Mouse (Mus musculus) bone marrow, adult 2 months (tissue): ENCODE measurements around the gene Tex52. TPM values are rescaled to one million over a fixed set of nuclear protein-coding genes. Genes with fewer than 3 reads are reported as not detected.

ENCODE experiments used
- H3K27ac ChIP-seq: fragments of 200-500 bp; 2 replicates; pipeline ENCODE4 v1.5.1; 2012; ENCODE audit warnings: low read depth, mild to moderate bottlenecking, control low read depth, inconsistent platforms, low read length; ENCODE audit not compliant: control insufficient read depth, poor library complexity, insufficient read depth
- H3K4me1 ChIP-seq: fragments of 200-500 bp; 2 replicates; pipeline ENCODE4 v1.6.1; 2011; ENCODE audit warnings: low read length; ENCODE audit not compliant: control insufficient read depth, insufficient read depth
- H3K4me3 ChIP-seq: fragments of 200-500 bp; replicated peaks from 2 replicates; pipeline ENCODE3; 2011; ENCODE audit warnings: mild to moderate bottlenecking, low read depth, low read length, control low read depth; ENCODE audit not compliant: control insufficient read depth
- CTCF ChIP-seq: fragments of 200-500 bp; IDR thresholded peaks from 2 replicates; pipeline ENCODE4 v1.5.1; 2011; ENCODE audit warnings: low read length, control low read depth; ENCODE audit not compliant: control insufficient read depth, insufficient read depth
- POLR2A ChIP-seq: fragments of 200-500 bp; IDR thresholded peaks from 2 replicates; pipeline ENCODE4 v1.6.1; 2011; ENCODE audit warnings: low read depth, mild to moderate bottlenecking, control low read depth, low read length, borderline replicate concordance; ENCODE audit not compliant: control insufficient read depth
- WGBS: fragments of 180-500 bp; shearing (Covaris S2); methylation state at CpG from one replicate; pipeline ENCODE4 v1.1.7; 2018; 5-methylcytosine and 5-hydroxymethylcytosine counted together
- polyA plus RNA-seq: library from polyadenylated mRNA; stranded (reverse); fragments of >200 nt; gene quantifications from 2 replicates; pipeline ENCODE4 v1.2.4, GENCODE M21; 2011; ENCODE audit warnings: low replicate concordance; ENCODE audit not compliant: missing spikeins, insufficient read depth, insufficient read length

Gene Tex52
- polyA plus RNA-seq, 1 experiment: not detected

- H3K27ac ChIP-seq: no peak overlapping the region
- no peak for TF ChIP-seq CTCF
- no peak for TF ChIP-seq POLR2A
- WGBS: 57% methylated on average over 3 of the region's 3 CpGs
- no peaks in the 10 kb centered on the region for H3K4me1 ChIP-seq
- no peak overlapping the region for H3K4me3 ChIP-seq
These were observed 21.1 kb upstream of the Tex52 start for GRCm38 (mm10) chr6:128354140-128354539.

GRCm38 (mm10) chr6:128355201-128355681 lies 20.0 kb upstream of the Tex52 start:
- peak overlapping the region; percentile 59 for H3K4me3 ChIP-seq
- no peak overlapping the region for H3K27ac ChIP-seq
- no peaks in the 10 kb centered on the region for H3K4me1 ChIP-seq
- TF ChIP-seq POLR2A (no peak), CTCF (no peak)
- 2% methylated on average over 28 of the region's 28 CpGs for WGBS

- peak; percentile 29; the same call in 1 of the 2 replicates for TF ChIP-seq POLR2A
- no peak for TF ChIP-seq CTCF
- Histone ChIP-seq H3K4me1 (no peaks in the 10 kb centered on the region), H3K27ac (no peak within 1 kb of the TSS), H3K4me3 (peak within 1 kb of the TSS; percentile 59)
- WGBS: 1% methylated on average over 42 of the region's 42 CpGs
These were observed 19.4 kb upstream of the Tex52 start, which contains the start of gene Tulp3 for GRCm38 (mm10) chr6:128355726-128356416. Gene Tulp3 (minus strand): TSS chr6:128355851.

- Histone ChIP-seq H3K27ac (no peak overlapping the region), H3K4me1 (no peaks in the 10 kb centered on the region; the same call in 1 of the 2 replicates), H3K4me3 (no peak overlapping the region)
- WGBS: 53% methylated on average over 2 of the region's 2 CpGs
- TF ChIP-seq CTCF (peak; percentile 65), POLR2A (no peak)
These were observed 16.3 kb upstream of the Tex52 start for GRCm38 (mm10) chr6:128358999-128359398.

GRCm38 (mm10) chr6:128361901-128362300 lies 13.4 kb upstream of the Tex52 start:
- Histone ChIP-seq H3K27ac (peak overlapping the region; percentile 97; the same call in 1 of the 2 replicates), H3K4me1 (no peaks in the 10 kb centered on the region; the same call in none of the 2 replicates), H3K4me3 (peak overlapping the region; percentile 94)
- 15% methylated on average over 9 of the region's 9 CpGs for WGBS
- TF ChIP-seq POLR2A: no peak
- no peak for TF ChIP-seq CTCF

- under 1% methylated on average over 76 of the region's 76 CpGs for WGBS
- Histone ChIP-seq H3K4me3 (peak within 1 kb of the TSS; percentile 94), H3K27ac (peak within 1 kb of the TSS; percentile 97), H3K4me1 (no peaks in the 10 kb centered on the region; the same call in none of the 2 replicates)
- no peak for TF ChIP-seq CTCF
- peak; percentile 30; the same call in 1 of the 2 replicates for TF ChIP-seq POLR2A
These were observed 12.8 kb upstream of the Tex52 start, which contains the start of the genes Rhno1 and Foxm1 for GRCm38 (mm10) chr6:128362381-128363006. Gene Rhno1 (minus strand): TSS chr6:128362911. Gene Foxm1 (plus strand): TSS chr6:128362967.

GRCm38 (mm10) chr6:128363007-128363825 lies 12.0 kb upstream of the Tex52 start:
- H3K27ac ChIP-seq: peak overlapping the region; percentile 97
- no peaks in the 10 kb centered on the region; the same call in none of the 2 replicates for H3K4me1 ChIP-seq
- TF ChIP-seq CTCF (no peak), POLR2A (no peak)
- peak overlapping the region; percentile 94 for H3K4me3 ChIP-seq
- WGBS: 2% methylated on average over 46 of the region's 46 CpGs
